Mouse (Mus musculus) heart, postnatal 14 days (tissue): ENCODE results near the gene Tox3. TPM values are rescaled to one million over a fixed set of nuclear protein-coding genes. Genes with fewer than 3 reads are reported as not detected.

ENCODE experiments used
- DNase-seq, 2 experiments: peaks; one replicate each; pipeline ENCODE4 v3.0.0; 2021 to 2022
- intact Hi-C: fragments of 180-260 bp; cut with DNase I; formaldehyde crosslinking; loops from one replicate; pipeline ENCODE4 v1.15.1; 2025
- long read RNA-seq, 2 experiments: library from polyadenylated mRNA; stranded (forward); transcript quantifications; one replicate each; pipeline ENCODE4 v2.0.0; 2021
- total RNA-seq, 2 experiments: library from RNA; stranded (reverse); gene quantifications; 2 replicates each; pipeline ENCODE4 v1.2.3; 2021

The Tox3 gene
- 1 to 10 TPM; 4.3 to 4.6 TPM for total RNA-seq
- long read RNA-seq, experiment 1, partial matches to known transcripts = 0 of 3 reads
- long read RNA-seq, experiment 1, other reads (novel, unspliced or antisense) = 2 of 3 reads
- long read RNA-seq, experiment 2, partial matches to known transcripts = 1 of 3 reads
- long read RNA-seq, experiment 2, other reads (novel, unspliced or antisense) = 1 of 3 reads

DNA sequence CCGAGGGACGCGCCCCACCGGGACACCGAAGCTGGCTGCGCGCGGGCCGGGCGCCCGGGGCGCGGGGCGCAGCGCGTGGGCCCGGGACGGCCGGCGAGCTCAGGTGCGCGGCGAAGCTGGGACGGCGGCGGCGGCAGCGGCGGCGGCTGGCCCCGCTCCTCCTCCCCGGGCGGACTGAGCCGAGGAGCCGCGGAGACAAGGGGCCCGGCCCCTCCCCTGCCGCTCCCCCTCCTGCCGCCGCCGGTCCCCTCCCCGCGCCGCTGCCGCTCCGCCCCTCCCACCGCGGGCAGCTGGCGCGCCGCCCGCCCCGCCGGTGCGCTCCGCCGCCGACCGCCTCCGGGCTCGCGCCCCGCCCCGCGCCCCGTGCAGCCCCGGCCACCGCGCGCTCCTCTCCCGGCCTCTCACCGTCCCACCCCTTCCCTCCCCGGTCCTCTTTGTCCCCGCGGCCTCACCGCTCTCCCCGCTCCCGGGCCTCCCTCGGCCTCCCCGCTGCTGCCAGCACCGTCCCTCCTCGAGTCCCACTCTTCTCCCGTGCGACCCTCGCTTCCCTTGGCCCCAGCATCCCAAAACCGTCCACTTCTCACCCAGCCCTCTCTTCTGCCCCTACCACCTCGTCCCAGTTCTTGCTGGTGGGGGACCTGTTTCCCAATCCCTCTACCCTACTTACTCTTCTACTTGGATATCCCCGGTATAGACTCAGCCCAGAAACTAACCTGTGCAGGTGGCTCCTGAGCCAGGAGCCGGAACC, at the start of gene Tox3:
TSS of gene Tox3 (minus strand) at position 166 of the 748 bp plus-strand sequence.
- intact Hi-C loops = loop anchor here (2.0 to 10.0 kb wide), 3 partner anchors 306 to 786 kb away; no protein-coding TSS in a partner anchor
- DNase-seq = peak; percentile 68 to 73

DNA sequence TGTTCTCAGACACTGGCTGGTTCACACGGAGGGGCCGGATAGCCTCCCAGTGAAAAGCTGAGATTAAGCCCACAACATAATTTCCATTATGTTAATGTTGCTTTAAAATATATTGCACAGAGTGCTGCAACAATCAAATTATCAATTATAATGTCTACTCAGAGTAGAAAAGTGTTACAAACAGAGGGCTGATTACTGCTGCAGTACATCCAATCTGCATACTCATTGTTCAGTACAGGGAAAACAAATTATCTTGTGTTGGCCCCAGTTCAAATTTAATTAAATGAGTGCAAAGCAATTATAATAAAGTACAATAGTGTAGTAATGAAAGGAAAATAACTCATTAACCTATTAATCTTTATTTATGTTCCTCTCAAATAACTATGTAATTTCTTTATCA, 44.5 kb upstream of the Tox3 start:
- no peak for DNase-seq
- intact Hi-C loops = no loop called here

DNA sequence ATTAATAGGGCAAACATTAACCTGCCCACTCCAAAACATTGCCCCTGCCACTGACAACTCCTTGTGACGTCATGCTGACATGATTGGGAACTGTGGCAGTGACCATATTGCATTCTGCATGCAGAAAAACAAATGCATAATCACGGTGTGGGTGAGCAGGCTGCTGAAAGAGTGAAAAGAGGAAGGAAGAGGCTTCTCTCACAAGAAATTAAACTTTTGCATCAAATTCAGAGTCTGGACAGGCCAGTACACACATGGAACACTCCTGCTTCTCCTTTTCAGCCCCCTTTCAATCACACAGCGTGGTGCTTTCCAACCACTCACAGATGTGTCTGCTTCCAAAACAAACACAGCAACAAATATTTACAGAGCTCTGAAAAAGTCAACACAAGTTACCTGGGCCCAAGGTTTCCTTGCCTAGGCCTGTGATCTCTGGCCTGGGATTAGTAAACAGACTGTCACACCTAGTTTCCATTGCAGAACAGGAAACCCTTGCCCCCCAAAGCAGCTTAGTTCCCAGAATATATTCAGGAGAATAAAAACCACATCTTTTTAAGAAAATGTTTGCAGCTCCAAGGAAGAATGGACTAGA, 43.4 kb upstream of the Tox3 start:
- DNase-seq = no peak

DNA sequence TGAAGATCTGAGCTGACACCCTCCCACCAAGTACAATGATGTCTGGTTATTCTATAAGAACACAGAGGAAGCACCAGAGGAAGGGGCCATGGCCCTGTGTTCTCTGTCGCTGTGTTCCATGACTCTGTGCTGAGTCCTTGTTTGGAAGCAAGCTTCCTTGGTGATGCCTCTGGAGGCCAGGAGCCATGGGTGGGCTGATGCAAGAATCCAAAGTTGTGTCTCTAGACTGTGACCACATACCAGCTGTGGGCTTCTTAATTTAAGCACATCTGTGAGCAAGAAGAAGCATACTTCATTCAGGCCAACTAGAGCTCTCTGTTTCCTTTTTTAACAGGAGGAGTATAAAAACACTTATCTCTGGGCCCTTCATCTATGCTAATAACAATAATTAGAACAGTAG, 42.7 kb upstream of the Tox3 start:
- DNase-seq = no peak
- intact Hi-C loops = no loop called here

More for the DNA sequence above, 43.4 kb upstream of the Tox3 start:
- intact Hi-C loops = no loop called here

DNA sequence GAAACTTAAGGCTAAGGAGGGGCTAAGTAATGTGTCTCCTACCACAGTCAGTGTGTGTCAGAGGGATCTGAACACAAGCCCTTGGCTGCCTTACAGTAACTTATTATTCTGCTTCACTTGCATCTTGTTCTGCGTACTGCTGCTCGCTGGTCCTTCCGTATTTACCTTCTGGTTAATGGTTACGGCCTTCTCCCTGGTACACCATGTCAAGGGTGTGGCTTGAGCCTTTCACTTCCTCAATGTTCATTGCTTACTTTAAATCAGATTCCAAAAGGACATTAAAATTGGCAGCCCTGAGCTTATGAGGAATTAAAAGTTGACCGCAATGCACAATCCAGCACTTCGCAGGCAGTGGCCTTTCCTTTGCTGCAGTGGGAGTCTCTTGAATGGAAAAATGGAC, 30.9 kb upstream of the Tox3 start:
- intact Hi-C loops = no loop called here
- DNase-seq = no peak

DNA sequence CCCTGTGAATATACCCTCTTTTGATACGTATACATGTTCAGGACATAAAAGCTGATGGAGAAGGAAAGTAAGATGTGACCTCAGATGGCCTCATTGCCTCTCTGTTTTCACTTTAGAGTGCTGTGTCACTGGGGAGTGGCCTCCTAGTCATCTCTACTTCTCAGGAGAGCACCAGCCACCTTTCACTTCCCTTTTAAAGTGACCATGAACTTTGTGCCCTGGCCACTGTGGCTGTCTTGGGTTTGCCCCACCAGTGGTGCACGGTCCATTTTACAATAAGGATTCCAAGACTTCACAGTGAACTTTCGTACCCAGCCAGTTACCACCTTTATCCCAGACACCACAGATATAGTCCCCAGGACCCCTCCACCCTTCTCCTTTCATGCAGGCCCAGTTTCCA, 29.9 kb upstream of the Tox3 start:
- DNase-seq = no peak
- intact Hi-C loops = no loop called here

DNA sequence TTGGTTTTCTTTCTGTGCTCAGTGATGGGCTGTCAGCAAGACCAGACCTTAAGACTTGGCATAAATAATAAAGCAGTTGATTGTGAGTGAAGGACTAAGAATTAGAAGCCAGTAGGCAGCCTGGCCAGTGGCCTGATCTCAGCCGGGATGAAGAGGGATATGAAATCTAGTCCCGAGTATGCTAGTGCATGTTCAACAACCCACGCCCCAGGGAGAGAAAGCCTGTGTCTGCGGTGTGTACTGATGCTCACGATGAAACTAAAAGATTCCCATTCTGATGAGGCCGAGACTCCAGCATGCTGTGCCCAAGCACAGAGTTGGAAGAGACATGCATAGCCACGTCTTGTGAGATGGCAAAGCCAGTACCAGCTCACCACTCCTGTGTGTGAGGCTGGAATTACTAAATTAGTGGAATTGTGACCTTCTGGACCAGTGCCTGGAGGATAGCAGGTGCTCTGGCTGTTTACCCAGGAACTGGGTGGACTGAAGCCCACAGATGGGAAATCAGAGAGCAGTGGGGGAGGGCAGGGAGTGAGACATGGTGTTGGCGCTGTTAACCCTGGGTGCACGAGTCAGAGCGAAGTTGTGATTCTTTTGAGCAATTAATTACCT, 23.6 kb upstream of the Tox3 start:
- intact Hi-C loops = no loop called here

DNA sequence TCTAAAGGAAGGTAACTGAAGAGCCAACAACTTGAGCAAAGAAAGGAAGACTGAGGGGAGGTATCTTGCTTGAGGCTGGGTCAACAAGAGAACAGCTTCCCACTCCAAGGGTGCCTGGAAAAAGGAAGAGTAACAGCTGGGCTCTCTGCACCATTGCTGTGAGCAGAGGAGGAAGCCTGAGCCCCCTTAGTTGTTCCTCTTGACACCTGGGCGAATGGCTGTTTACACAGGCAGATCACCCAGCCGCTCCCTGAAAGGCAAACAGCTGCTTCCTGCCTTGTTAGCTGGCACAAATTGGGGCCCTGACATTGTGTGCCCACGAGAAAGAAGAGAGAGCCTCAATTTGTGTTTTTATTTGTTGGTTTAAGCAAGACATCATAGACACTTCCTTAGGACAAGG, 21.7 kb upstream of the Tox3 start:
- intact Hi-C loops = no loop called here
- DNase-seq = no peak

More for the DNA sequence above, 23.6 kb upstream of the Tox3 start:
- no peak for DNase-seq

DNA sequence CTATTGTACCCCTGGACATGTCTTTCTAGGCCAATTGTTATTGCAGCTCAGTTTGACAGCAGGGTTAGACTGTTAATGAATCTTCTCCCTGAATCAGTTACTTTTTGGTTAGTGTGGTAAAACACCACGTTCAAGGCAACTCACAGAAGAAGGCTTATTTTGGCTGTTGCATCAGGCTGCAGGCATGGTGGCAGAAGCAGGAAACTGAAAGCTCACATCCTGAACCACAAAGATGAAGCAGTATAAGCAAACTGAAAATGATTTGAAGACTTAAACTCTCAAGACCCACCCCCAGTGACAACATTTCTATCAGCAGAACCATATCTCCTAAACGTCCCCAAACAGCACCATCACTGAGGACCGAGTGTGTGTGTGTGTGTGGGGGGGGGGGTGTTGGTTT, 8.6 kb upstream of the Tox3 start:
- no peak for DNase-seq
- intact Hi-C loops = no loop called here

DNA sequence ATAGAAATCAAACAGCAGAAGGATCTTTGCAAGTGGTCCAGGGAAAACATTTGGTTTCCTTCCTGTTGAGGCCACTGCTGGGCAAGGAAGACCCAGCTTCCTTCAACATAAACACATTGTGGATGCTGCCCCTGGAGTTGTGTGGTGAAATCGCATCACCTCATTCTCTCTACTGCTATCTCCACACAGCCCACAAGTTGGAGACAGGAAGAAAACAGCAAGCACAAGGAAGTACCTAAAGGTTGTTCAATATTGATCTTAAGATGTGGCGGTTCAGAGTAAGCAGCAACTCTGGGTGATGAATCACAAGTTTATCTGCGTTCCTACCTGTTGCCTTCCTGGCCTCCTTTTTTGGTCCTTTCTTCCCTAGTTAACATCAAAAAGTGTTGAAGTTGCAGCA, 6.6 kb upstream of the Tox3 start:
- DNase-seq = no peak

DNA sequence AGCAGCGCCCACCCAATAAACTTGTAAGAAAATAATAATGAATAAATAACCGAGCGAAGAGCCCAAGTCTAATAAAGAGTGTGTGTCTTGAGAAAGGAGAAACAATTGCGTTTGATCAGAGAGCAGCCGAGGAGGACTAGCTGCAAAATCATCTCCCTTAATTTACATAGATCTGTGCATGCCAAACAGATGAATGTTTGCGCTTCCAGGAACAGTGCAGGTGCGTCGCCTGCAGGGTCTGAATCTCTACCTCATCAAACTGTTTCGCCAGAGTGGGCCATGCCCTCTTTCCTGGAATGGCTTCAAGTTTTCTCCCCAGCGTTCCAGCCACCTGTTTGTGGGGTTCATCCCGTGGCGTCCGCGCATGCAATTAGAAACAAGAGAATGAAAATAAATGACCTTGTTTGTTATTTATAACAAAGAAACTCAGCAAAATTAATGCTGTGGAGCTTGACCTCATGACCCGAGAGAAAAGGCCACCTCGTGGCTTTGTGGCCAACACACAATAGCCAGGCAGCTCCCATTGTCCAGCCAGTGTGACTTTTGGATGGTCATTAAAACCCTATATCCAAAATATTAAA, 5.9 kb upstream of the Tox3 start:
- intact Hi-C loops = no loop called here
- no peak for DNase-seq

More for the DNA sequence above, 6.6 kb upstream of the Tox3 start:
- intact Hi-C loops = no loop called here

DNA sequence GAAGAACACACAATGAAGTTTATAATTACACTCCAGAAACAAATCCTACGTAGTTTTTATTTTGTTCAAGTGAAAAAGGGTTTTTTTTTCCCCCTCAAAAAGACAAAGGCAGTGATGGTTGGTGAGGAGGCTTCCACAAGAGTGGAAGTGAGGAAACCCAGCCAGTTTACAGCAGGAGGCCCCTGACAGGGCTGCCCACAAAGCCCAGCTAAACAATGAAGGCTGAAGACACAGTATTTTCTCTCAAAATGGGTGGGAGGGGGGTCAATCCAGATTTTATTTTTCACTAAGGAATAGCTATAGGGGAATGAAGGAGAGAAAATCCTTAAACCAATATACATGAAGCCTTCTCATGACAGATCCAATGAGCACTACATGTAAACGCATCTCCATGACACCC, 5.4 kb upstream of the Tox3 start:
- no peak for DNase-seq
- intact Hi-C loops = no loop called here

DNA sequence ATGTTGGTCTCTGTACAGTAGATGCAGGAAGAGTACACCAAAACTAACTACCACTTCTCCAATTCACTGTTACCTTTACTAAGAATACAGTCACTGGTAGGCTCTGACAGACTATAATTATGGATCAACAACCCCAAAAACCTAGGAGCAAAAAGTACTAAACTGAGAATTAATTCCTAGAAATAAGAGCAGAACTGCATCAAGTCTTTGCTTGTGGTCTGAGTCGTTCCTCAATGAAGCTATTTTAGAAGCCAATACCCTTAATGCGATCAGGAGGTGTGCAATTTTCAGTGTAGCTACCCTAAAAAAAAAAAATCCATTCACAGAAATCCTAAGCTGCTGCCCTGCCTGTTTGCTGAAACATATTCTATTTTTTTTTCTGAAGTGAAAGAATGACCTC, 4.8 kb upstream of the Tox3 start:
- DNase-seq = no peak
- intact Hi-C loops = no loop called here

DNA sequence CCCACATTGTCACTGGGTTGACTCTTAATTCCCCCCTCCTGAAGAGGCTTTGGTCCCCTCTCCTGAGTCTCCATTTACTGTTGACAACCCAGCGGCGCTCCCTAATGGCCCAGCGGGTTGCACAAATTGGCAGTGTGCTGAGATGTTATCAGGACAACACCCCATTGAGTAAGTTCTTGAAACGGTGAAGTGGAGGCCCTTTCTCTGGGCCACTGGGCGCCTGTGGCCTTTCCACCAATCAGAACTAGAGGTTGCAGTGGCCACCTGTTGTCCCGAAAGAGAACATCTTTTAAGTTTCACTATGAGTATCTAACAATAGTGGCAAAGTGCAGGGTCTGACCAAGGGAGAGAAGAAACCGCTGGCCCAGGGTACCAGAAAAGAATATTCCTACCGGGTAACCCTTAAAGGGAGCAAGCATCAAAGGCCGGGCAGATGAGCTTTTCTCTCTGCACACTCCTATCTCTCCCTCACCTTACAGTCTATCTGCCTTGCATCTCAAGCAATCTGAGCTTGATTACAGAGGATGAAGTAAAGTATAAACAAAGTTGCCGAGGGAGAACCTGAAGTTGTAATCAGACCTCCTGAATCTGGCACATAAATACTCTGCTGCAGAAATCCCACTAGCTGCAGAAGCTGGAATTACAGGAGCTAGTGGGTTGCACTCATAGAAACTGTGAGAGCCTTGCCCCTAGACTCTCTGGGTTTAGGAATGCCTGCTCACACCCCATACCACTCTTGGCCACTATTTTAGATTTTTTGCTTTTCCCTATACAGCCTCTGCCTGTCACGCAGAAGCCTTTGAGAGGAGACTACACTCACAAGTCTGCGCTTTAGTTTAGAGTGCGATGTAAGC, 1.8 kb upstream of the Tox3 start:
- intact Hi-C loops = loop anchor here (2.0 to 10.0 kb wide), 3 partner anchors 305 to 785 kb away; no protein-coding TSS in a partner anchor

DNA sequence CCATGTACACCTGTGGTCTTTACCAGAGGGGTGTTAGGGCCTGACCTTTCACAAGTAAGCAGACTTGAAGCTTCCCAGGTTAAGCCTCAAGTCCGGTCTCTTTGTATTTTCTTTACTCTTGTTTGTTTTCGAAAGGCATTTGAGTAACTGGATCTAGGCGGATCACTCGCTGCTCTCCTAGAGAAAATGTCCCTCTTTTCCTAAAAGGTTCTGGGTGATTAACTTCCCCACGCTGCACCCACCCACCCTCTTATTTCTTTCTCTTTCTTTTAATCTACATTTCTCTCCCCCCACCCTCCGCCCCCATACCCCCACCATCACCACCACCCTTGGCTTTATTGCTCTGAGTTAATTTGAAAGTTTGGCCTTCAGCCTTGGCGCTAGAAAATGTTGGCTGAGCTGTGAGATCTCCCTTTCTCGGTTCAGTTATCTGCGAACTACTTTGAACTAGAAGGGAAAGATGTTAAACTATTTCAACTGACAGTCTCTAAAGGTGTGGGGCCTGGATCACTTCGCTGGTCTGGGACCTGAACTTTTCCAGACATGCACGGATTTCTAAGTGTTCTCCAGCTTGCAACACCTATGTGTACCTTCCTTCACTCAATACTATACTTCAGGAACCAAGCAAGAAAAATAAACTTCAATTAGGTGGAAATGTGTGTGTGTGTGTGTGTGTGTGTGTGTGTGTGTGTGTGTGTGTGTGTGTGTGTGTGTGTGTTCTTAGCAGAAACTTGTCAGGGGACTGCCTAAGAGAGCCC, 962 bp upstream of the Tox3 start:
- no peak for DNase-seq
- intact Hi-C loops = loop anchor here (2.0 to 10.0 kb wide), 3 partner anchors 306 to 786 kb away; no protein-coding TSS in a partner anchor

More for the DNA sequence above, 1.8 kb upstream of the Tox3 start:
- peak in 1 of 2 experiments; percentile 17 for DNase-seq

DNA sequence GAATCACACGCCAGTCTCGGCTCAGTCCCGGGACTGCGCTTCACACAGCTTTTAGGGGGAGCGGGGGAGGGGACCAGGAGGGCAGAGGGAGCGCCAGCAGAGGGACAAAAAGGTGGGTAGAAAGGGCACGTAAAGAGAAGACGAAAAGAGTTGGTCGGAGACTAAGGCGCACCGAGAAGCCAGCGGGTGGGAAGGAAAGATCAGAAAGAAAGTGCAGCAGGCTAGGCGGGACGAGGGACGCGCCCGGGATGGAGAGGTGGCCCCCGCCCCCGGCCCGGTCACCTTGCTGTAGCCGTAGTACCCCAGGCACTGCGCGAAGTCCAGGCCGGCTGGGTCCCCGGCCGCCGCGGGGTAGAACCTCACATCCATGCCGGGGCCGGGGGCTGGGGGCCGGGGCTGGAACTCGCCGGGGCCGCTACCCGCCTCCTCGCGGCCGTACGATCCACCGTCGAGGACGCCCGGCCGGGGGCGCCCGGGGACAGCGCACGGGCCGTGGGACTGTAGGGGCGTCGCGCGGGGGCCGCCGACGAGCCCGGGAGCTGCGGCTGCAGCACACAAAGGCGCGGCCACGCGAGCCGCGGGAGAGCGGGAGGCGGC, 464 bp downstream of the Tox3 start:
- intact Hi-C loops = loop anchor here (2.0 to 10.0 kb wide), 3 partner anchors 307 to 787 kb away; no protein-coding TSS in a partner anchor

DNA sequence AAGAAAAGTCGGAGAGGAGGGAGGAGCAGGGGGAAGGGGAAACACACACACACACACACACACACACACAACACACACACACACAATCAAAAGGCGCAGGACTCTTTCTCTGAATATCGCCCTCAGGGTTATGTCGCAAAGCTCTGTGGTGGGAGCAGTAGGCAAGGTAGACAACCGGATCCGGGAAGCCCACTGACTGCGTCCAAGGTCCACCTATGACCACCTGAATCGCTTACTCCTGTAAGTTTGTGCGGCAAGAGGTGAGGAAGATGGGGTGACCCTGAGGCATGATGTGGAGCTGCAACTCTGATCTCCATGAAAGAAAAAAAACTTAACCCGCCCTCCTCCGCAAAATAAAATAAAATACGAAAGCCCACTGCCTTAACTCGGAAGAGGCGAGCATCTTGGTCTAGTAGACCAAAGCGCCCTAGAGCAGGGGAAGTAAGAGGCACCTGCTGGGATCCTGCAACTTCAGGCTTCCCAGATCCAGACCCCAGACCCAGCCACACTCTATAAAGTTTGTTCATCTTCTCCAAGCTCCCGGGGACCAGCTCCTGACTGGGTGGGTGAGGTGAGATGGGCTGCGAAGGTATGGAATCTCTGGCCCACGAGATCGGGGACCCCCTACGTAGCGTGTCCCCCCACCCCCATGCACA, 1.1 kb downstream of the Tox3 start:
- intact Hi-C loops = loop anchor here (10.0 kb wide), 2 partner anchors 308 to 788 kb away; no protein-coding TSS in a partner anchor
- DNase-seq = no peak

More for the DNA sequence above, 464 bp downstream of the Tox3 start:
- peak in 1 of 2 experiments; percentile 41 for DNase-seq
